Mouse (Mus musculus): Measurements from ENCODE around the gene Coa5. TPM values are rescaled to one million over a fixed set of nuclear protein-coding genes. Genes with fewer than 3 reads are reported as not detected.

The Coa5 gene
- total and polyA plus RNA-seq, 3 experiments: 43.8 to 79.8 (median 62.8) TPM

- TF ChIP-seq GABPA (IDR thresholded peaks at IDR 0.05; ENCODE audit: insufficient replicate concordance, low read depth, low read length) (no peak), PAX5 (IDR thresholded peaks at IDR 0.05; ENCODE audit: low read length) (no peak), E2F4 (IDR thresholded peaks at IDR 0.05; ENCODE audit: insufficient replicate concordance, low read depth, low read length) (no peak), BHLHE40 (IDR thresholded peaks at IDR 0.05; ENCODE audit: low read depth, low read length) (peak; percentile 73), JUN (IDR thresholded peaks at IDR 0.05; ENCODE audit: insufficient read depth, low read depth, low read length) (no peak), RCOR1 (conservative IDR thresholded peaks at IDR 0.05; ENCODE audit: low read depth, low read length) (no peak), NRF1 (IDR thresholded peaks at IDR 0.05; ENCODE audit: low read depth, low read length) (peak; percentile 41; the same call in 1 of the 2 replicates), ZC3H11A (IDR thresholded peaks at IDR 0.05; ENCODE audit: low read depth, low read length) (no peak), JUND (conservative IDR thresholded peaks at IDR 0.05; ENCODE audit: low read depth, low read length) (no peak), UBTF (IDR thresholded peaks at IDR 0.05; ENCODE audit: low read depth, low read length) (no peak), MEF2A (IDR thresholded peaks at IDR 0.05; ENCODE audit: borderline replicate concordance, low read depth, low read length) (peak; percentile 19; the same call in 1 of the 2 replicates), RAD21 (IDR thresholded peaks at IDR 0.05; ENCODE audit: low read depth, low read length) (no peak)
These were observed 22.7 kb downstream of the Coa5 start (continued) for GRCm38 (mm10) chr1:37407228-37407627.

GRCm38 (mm10) chr1:37405137-37405536 is 24.8 kb downstream of the Coa5 start:
- dilution Hi-C loops (cut with MboI; ENCODE audit: extremely low pct_ligation_motif_present, extremely low pct_unique_long_range_greater_than_20kb, low sequenced_read_pairs) (no loop called here), in situ Hi-C loops (cut with MboI; ENCODE audit: low pct_ligation_motif_present, low pct_unique_long_range_greater_than_20kb, low sequenced_read_pairs) (no loop called here)
- Histone ChIP-seq H3K4me3 (replicated peaks in 1 of 3; ENCODE audit: low read depth in 2 of 3, low read length in 2 of 3, poor library complexity in 1 of 3) (no peak overlapping the region), H3K36me3 (replicated peaks in 1 of 2; ENCODE audit: control insufficient read depth in 1 of 2, insufficient read depth in 1 of 2, low read length in 1 of 2) (peaks cover 3 to 30% of the 10 kb centered on the region in 2 experiments), H3K9me3 (replicated peaks; ENCODE audit: low read length) (no peaks in the 10 kb centered on the region), H3K79me2 (replicated peaks; ENCODE audit: control insufficient read depth, extremely low read depth, insufficient read depth, poor library complexity, severe bottlenecking) (no peaks in the 10 kb centered on the region), H3K27ac (ENCODE audit: insufficient read depth, low read depth) (no peak overlapping the region), H3K9ac (ENCODE audit: insufficient read depth, low read depth) (no peak overlapping the region), H3K27me3 (replicated peaks) (no peaks in the 10 kb centered on the region), H3K4me2 (ENCODE audit: insufficient read depth, low read depth, poor library complexity, severe bottlenecking) (no peak overlapping the region), H3K4me1 (ENCODE audit: control insufficient read depth in 1 of 2, insufficient read depth in 2 of 2) (peaks cover 20 to 57% of the 10 kb centered on the region in 2 experiments)
- no peak for DNase-seq (ENCODE audit: extremely low read depth)
- TF ChIP-seq TCF12 (IDR thresholded peaks at IDR 0.05; ENCODE audit: low read depth, low read length): no peak
- TF ChIP-seq ZMIZ1 (IDR thresholded peaks at IDR 0.05; ENCODE audit: low read depth, low read length): no peak
- TF ChIP-seq SIN3A (IDR thresholded peaks at IDR 0.05; ENCODE audit: low read length): no peak
- no peak for TF ChIP-seq ZNF384 (IDR thresholded peaks at IDR 0.05; ENCODE audit: low read depth, low read length)
- TF ChIP-seq CHD1 (IDR thresholded peaks at IDR 0.05; ENCODE audit: low read depth, low read length): no peak
- TF ChIP-seq ELF1 (IDR thresholded peaks at IDR 0.05; ENCODE audit: low read depth, low read length): no peak
- no peak for TF ChIP-seq JUN (IDR thresholded peaks at IDR 0.05; ENCODE audit: insufficient read depth, low read depth, low read length)
- no peak for TF ChIP-seq GABPA (IDR thresholded peaks at IDR 0.05; ENCODE audit: insufficient replicate concordance, low read depth, low read length)
